Mouse (Mus musculus) stomach, postnatal 0 days (tissue): ENCODE results near the gene Pgls. TPM values are rescaled to one million over a fixed set of nuclear protein-coding genes. Genes with fewer than 3 reads are reported as not detected.

Experiments
- ATAC-seq: fragments of 200-750 bp; cut with Nextera tagmentation; 2 replicates; pipeline ENCODE4 v1.8.0; 2017; ENCODE audit not compliant: low FRiP score, low TSS enrichment
- DNase-seq: peaks from one replicate; pipeline ENCODE4 v3.0.0-alpha.2; 2016; ENCODE audit warnings: low spot score
- H3K27ac ChIP-seq: fragments of 300-500 bp; sonication (generic); replicated peaks from 2 replicates; pipeline ENCODE4 v1.5.1; 2014; ENCODE audit warnings: mild to moderate bottlenecking, control low read depth
- H3K27me3 ChIP-seq: fragments of 300-500 bp; sonication (generic); 2 replicates; pipeline ENCODE4 v1.6.1; 2014; ENCODE audit warnings: low read length; ENCODE audit not compliant: control insufficient read depth, insufficient read depth
- H3K36me3 ChIP-seq: fragments of 300-500 bp; sonication (generic); 2 replicates; pipeline ENCODE4 v1.6.1; 2014; ENCODE audit warnings: low read length, mixed read lengths; ENCODE audit not compliant: control insufficient read depth, insufficient read depth
- H3K4me1 ChIP-seq: fragments of 300-500 bp; sonication (generic); replicated peaks from 2 replicates; pipeline ENCODE4 v1.6.1; 2014; ENCODE audit warnings: antibody characterized with exemption; ENCODE audit not compliant: control insufficient read depth, insufficient read depth
- H3K4me2 ChIP-seq: fragments of 300-500 bp; sonication (generic); replicated peaks from 2 replicates; pipeline ENCODE4 v1.6.1; 2014; ENCODE audit warnings: low read depth, mild to moderate bottlenecking, control low read depth, moderate library complexity
- H3K4me3 ChIP-seq: fragments of 300-500 bp; sonication (generic); 2 replicates; pipeline ENCODE4 v1.5.1; 2014; ENCODE audit warnings: low read depth, low read length, control low read depth
- H3K9ac ChIP-seq: fragments of 300-500 bp; sonication (generic); 2 replicates; pipeline ENCODE4 v1.6.1; 2014; ENCODE audit warnings: mild to moderate bottlenecking, low read length, control low read depth, mixed read lengths
- H3K9me3 ChIP-seq: fragments of 300-500 bp; sonication (generic); 2 replicates; pipeline ENCODE4 v1.6.1; 2016; ENCODE audit warnings: low read length; ENCODE audit not compliant: control insufficient read depth
- CTCF ChIP-seq: IDR thresholded peaks from 2 replicates; pipeline ENCODE4 v1.5.1; 2016; ENCODE audit warnings: antibody characterized with exemption, low read depth, mild to moderate bottlenecking, moderate library complexity
- EP300 ChIP-seq: optimal IDR thresholded peaks from 2 replicates; pipeline ENCODE3; 2016; ENCODE audit warnings: antibody characterized with exemption
- WGBS: fragments of 180-500 bp; shearing (Covaris S2); extraction: QIAGEN DNeasy Blood & Tissue Kit; methylation state at CpG from one replicate; pipeline ENCODE4 v1.1.7; 2014; 5-methylcytosine and 5-hydroxymethylcytosine counted together
- polyA plus RNA-seq: library from polyadenylated mRNA; unstranded; fragments of >200 nt; fragmentation: Nextera tagmentation; extraction: Ambion mirVana; gene quantifications from 2 replicates; pipeline ENCODE4 v1.2.1, GENCODE M21; 2015

Gene Pgls
- polyA plus RNA-seq, 1 experiment from 2014 or later = 221 TPM

DNA sequence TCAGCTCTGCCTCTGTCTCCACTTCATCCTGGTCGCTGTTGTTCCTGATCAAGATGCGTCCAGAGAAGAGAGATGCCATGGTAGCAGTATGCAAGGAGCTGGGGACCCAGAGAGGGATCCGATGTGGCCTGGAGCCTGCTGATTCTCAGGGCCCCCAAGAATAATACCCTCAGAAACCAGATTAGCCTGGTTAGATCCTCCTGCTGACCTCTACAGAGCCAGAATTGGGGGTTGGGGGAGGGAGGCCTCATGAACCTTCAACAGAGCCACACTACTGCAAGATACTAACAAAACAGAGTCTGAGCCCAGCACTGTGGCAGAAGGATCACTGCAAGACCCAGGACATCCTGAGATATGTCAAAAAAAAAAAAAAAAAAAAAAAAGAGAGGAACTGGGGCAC is 25.5 kb upstream of the Pgls start, which contains the start of gene Nxnl1:
Gene Nxnl1, minus strand, starts transcription at position 101 of the 400 bp plus-strand sequence.
- no peak within 1 kb of the TSS for H3K9ac ChIP-seq
- 0 out of 2 replicates have a peak, but pooled peaks cover 3% of the 10 kb centered on the region for H3K27me3 ChIP-seq
- H3K9me3 ChIP-seq = no peaks in the 10 kb centered on the region
- ATAC-seq (no peak), DNase-seq (no peak)
- TF ChIP-seq CTCF (no peak), EP300 (no peak)
- 0 out of 2 replicates have a peak, but pooled peaks cover 4% of the 10 kb centered on the region for H3K4me1 ChIP-seq
- H3K27ac ChIP-seq = no peak within 1 kb of the TSS
- no peak within 1 kb of the TSS for H3K4me3 ChIP-seq
- H3K4me2 ChIP-seq = no peak within 1 kb of the TSS
- 73% methylated on average over 3 of the region's 3 CpGs for WGBS
- H3K36me3 ChIP-seq = no peaks in the 10 kb centered on the region

- H3K9me3 ChIP-seq = no peaks in the 10 kb centered on the region
- H3K27me3 ChIP-seq = no peaks in the 10 kb centered on the region
- 73% methylated on average over 7 of the region's 7 CpGs for WGBS
- TF ChIP-seq CTCF (no peak), EP300 (no peak)
- ATAC-seq = no peak
- no peak overlapping the region for H3K4me3 ChIP-seq
- H3K4me1 ChIP-seq = 0 out of 2 replicates have a peak, but pooled peaks cover 4% of the 10 kb centered on the region
- no peak overlapping the region for H3K4me2 ChIP-seq
- no peak overlapping the region for H3K9ac ChIP-seq
- no peak overlapping the region for H3K27ac ChIP-seq
- no peak for DNase-seq
- H3K36me3 ChIP-seq = no peaks in the 10 kb centered on the region
Observed at GRCm38 (mm10) chr8:71567587-71567986, 24.4 kb upstream of the Pgls start.

DNA sequence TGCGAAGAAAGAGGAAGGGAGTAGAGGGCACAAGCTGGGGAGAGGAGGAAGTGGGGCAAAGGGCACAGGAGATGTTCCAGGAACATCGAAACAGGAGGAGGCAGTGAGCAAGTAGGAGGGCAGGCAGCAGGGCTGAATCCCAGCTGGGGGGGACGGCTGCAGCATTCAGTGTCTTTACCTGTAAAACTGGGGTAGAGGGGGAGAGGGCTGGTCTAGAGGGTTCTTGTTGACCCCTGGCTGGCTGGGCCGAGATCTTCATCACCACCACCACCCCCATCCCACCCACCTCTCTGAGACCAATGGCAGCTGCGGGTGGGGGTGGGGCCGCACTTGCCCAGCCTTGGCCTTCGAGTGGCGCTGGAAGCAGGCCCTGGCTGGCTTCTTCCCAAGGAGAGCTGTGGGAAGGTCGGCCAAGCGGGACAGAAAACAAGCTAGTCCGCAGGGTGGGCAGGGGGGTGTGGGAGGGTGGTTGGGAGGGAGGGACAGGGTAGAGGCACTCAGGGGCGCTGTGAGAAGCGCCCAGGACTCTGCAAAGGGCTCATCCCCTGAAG is 23.5 kb upstream of the Pgls start, which contains the start of gene Slc27a1:
Gene Slc27a1, plus strand, starts transcription at position 496 of the 551 bp plus-strand sequence.
- Histone ChIP-seq H3K27ac (peak within 1 kb of the TSS; percentile 93), H3K27me3 (no peaks in the 10 kb centered on the region), H3K4me2 (peak within 1 kb of the TSS; percentile 81), H3K4me1 (peaks cover 4% of the 10 kb centered on the region; the same call in 1 of the 2 replicates), H3K4me3 (peak within 1 kb of the TSS; percentile 60), H3K9ac (peak within 1 kb of the TSS; percentile 56), H3K9me3 (no peaks in the 10 kb centered on the region), H3K36me3 (no peaks in the 10 kb centered on the region)
- TF ChIP-seq EP300 (no peak), CTCF (no peak)
- DNase-seq = peak; percentile 45
- WGBS = 21% methylated on average over 13 of the region's 13 CpGs
- ATAC-seq = no peak

DNA sequence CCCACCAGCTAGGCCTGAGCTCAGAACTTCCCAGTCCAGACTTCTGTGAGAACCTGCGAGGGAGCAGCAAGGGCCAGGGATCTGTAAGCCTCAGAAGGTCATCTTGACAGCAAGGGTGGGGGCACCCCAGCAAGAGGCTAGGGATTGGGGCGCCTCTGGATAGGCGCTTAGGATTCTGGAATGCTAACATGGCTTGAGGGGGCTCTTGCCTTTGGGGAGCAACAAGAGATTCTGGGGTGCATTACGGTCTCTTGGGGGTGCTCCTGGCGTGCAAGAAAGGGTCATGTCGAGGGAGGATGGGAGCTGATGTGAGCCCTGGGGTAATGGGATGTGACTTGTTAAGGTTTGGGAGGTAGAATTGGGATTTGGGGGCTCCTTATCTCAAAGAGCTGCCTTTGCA is 23.0 kb upstream of the Pgls start:
- Histone ChIP-seq H3K4me2 (peak overlapping the region; percentile 81), H3K27me3 (no peaks in the 10 kb centered on the region), H3K4me3 (peak overlapping the region; percentile 60; the same call in 1 of the 2 replicates), H3K4me1 (peaks cover 4% of the 10 kb centered on the region; the same call in 1 of the 2 replicates), H3K27ac (peak overlapping the region; percentile 93), H3K9ac (no peak overlapping the region; the same call in 1 of the 2 replicates), H3K9me3 (no peaks in the 10 kb centered on the region), H3K36me3 (no peaks in the 10 kb centered on the region)
- no peak for DNase-seq
- ATAC-seq = no peak
- TF ChIP-seq EP300 (no peak), CTCF (no peak)
- 26% methylated on average over 6 of the region's 6 CpGs for WGBS

DNA sequence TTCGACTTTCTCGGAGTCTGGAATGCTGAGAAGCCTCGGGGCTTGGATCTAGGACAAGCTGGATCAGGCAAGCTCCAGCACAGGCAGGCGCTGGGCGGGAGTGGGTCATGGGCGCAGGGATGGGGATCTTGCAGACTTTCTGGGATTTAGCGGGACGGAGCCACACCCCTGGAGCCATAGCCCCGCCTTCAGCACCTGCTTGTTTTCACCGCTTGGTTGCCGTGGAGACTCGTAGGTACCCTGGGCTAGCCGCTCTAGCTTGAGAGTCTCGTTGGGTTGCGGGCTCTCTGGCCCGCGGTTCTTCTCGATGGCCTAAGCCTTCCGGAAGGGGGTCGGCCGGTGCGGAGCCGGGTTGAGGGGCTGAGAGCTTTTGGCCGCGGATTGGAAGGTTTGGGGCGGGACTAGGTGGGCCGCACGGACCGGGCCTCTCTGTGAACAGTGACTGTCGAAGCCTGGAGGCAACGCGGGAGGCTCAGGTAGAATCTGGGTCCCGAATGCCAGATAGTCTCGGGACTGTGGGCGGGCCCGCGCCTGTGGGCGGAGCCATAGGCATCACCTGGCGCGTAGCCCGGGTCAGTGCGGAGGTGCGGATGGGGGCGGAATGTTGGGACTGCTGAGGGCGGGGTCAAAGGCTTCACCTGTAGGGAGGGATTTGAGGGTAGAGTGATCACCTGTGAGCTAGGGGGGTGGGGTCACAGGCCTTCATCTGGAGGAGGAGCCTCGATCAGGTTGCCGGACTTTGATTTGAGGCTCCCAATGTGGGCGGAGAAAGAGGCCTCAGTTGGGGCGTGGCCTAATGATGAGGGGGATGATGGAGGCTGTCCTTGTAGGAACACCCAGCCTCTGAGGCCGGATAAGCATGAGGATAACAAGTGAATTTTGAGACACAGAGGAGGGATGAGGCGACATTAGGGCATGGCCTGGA is 22.3 kb upstream of the Pgls start:
- under 1% methylated on average over 48 of the region's 51 CpGs for WGBS
- Histone ChIP-seq H3K27me3 (no peaks in the 10 kb centered on the region), H3K4me2 (peak overlapping the region; percentile 81), H3K9ac (peak overlapping the region; percentile 60), H3K4me3 (peak overlapping the region; percentile 60), H3K4me1 (peaks cover 4% of the 10 kb centered on the region; the same call in 1 of the 2 replicates), H3K9me3 (no peaks in the 10 kb centered on the region), H3K27ac (peak overlapping the region; percentile 93), H3K36me3 (no peaks in the 10 kb centered on the region)
- 0 out of 2 replicates have a peak, but pooled peaks have one; percentile 1 for TF ChIP-seq CTCF
- no peak for TF ChIP-seq EP300
- ATAC-seq (peak; percentile 82), DNase-seq (peak; percentile 97)
